ENCODE assay signal across 13 mouse cellular contexts in the genomic region with DNA sequence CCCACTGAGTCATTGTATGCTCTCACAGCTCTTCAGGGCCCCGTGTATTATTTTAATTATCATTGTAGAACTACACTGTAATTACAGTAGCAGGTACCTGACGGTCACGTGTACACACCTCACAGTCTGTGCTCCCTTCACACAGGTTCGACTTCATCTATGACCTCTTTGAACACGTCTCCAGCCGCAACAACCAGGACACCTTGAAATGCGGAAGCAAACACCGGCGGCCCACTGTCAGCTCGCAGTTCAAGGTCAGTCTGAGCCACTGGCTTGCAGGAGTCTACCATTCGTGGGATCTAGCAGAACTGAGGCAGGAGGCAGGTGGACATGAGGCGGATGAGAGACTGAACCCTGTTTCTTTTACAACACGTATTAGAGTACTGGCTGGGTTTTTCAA.
"Had no signal": no experiment of that assay in that cellular context is flagged by ENCODE, and none has a peak within 500 bp of the region (broad histone marks: within the 10 kb centered on the region; RNA-seq: fewer than 3 reads in every experiment).

No protein-coding gene starts in this region.

- H3K9ac ChIP-seq: lung, embryonic 14.5 days; midbrain, embryonic 13.5 days; midbrain, embryonic 15.5 days; neural tube, embryonic 12.5 days had no signal

- H3K4me1 ChIP-seq: megakaryocyte, embryonic 14.5 days; midbrain, embryonic 15.5 days; neural tube, embryonic 12.5 days had no signal

- H3K27ac ChIP-seq: macrophage; midbrain, embryonic 13.5 days; midbrain, embryonic 15.5 days; neural tube, embryonic 12.5 days had no signal

- H3K27me3 ChIP-seq: megakaryocyte, embryonic 14.5 days; midbrain, embryonic 13.5 days; midbrain, embryonic 15.5 days; neural tube, embryonic 12.5 days had no signal

- H3K36me3 ChIP-seq: midbrain, embryonic 15.5 days had no signal

- H3K4me3 ChIP-seq: megakaryocyte, embryonic 14.5 days; midbrain, embryonic 13.5 days; midbrain, embryonic 15.5 days; neural tube, embryonic 12.5 days had no signal

- H3K9me3 ChIP-seq: megakaryocyte, embryonic 14.5 days; midbrain, embryonic 13.5 days; midbrain, embryonic 15.5 days; neural tube, embryonic 12.5 days had no signal

- DNase-seq: lung, adult 18-20 months; lung, embryonic 14.5 days; lung, postnatal 14 days; lung, postnatal 36 days; right cerebral cortex, postnatal 14 days; thymus, adult 18-20 months; thymus, postnatal 14 days; thymus, postnatal 36 days had no signal
